Mouse (Mus musculus): ENCODE data around the gene Neurod6. TPM values are rescaled to one million over a fixed set of nuclear protein-coding genes. Genes with fewer than 3 reads are reported as not detected.

Gene Neurod6
- total RNA-seq, 2 experiments from 2014 or later: 223 to 261 TPM

DNA sequence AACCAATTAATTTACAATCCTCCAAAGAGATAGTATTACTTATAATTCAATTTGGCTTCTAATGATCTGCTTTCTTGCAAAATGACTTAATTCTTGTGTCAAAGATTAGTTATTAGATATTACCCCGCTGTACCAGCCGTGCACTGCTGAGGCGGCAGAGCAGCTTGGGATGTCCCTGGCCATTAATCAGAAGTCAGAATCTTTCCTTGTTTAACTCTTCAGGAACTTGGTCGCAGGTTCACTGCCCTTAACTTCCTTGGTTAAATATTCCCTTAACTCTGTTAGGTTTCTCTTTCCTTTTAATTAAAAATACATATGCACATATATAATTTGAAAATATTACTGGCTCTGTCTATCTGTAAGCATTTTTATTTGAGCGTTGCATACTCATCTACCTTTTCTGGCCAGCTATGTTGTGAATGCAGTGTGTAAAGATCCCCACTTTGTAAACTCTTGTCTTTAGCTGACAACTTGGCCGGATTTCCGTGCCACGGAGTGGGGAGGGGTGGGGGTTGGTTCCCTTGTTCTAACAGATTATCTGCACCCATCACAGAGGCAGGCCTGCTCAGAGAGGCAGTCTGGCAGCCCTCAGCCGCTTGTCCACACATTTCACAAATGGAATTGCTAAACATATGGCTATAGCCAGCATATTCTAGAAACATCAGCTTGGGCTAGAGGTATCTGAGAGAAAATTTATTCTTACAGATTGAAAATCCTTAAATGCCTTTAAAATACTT is 34.1 kb downstream of the Neurod6 start:
- DNase-seq (ENCODE audit: low spot score in 2 of 2): peak in 1 of 2 experiments; percentile 20

DNA sequence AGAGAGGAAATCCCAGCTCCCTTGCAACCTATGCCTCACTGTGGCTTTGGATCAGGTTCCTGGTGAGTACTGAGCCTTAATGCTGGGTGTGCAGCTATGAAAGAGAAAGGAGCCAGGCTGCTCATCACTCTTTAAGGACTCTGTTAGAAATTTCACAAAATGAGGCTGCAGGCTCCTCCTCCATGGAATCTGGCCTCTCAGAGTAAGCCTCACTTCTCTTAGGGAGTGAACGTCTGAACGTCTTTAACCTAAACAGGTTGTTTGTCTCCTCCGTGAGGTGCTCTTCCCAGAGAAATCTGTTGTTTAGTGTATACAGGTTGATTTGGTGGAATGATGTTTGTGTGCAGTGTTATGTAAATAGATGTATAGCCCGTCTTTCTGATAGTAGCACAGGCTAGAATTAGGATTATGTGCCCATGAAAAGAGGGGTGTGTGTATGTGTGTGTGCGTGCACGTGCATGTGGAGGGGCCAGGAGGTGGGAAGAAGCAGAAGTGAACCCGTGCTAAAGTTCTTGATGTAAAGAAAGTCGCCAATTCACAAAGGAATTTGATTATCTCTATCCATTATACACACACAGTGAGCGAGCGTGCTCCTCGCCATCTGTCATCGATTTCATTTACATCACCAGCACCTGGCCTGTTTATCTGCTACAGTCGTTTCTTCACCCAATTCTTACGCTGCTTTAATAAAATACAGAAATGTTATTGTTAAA is 34.8 kb downstream of the Neurod6 start:
- DNase-seq (ENCODE audit: low spot score in 2 of 2): no peak

DNA sequence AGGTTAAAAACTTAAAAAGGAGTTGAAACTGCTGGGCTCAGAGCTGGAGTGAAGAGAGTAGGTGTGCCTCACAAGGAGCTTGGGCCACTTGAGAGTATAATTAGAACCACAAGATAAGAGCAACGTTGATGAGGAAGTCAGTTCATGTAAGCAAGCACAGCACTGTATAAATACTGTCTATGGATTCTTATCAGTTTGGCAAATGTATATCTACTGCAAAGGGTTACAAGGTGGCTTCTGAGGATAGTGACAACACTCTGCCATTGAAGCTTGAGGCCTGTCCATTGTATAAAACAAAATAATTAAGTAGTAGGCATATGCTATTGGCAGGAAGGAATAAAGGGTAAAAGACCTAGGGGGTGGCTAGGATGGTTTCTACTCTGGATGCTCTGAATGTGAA is 46.4 kb downstream of the Neurod6 start:
- DNase-seq (ENCODE audit: low spot score in 2 of 2): no peak

Other genes with a start within 250 kb of the Neurod6 start
- 100 to 1,000 TPM; 162 to 166 TPM for gene Adcyap1r1, start 229.3 kb downstream of the Neurod6 start, total RNA-seq (2021)
- gene Itprid1, start 155.6 kb upstream of the Neurod6 start, total RNA-seq (2021): 1 to 10 TPM; 2.4 to 2.5 TPM

All from layer of hippocampus, postnatal 10 days (tissue).